Mouse (Mus musculus) spleen, adult 10 weeks (tissue): Measurements from ENCODE around the gene Aida. TPM values are rescaled to one million over a fixed set of nuclear protein-coding genes. Genes with fewer than 3 reads are reported as not detected.

ENCODE experiments used
- polyA plus RNA-seq: library from polyadenylated mRNA; stranded (reverse); fragments of 350-450 nt; fragmentation: Illumina TruSeq; extraction: RNeasy Lipid Tissue Mini Kit (QIAGEN cat#74804); gene quantifications from one replicate; pipeline ENCODE4 v1.2.3, GENCODE M21; 2015; ENCODE audit warnings: low replicate concordance; ENCODE audit not compliant: insufficient read depth

The Aida gene
- 143 TPM for polyA plus RNA-seq

GRCm38 (mm10) chr1:183296465-183296864 is at the start of gene Aida:
TSS of gene Aida (plus strand) at chr1:183296590.

GRCm38 (mm10) chr1:183296877-183297383 is 540 bp downstream of the Aida start, which contains the start of gene Brox:
TSS of gene Brox (minus strand) at chr1:183297269.

GRCm38 (mm10) chr1:183369427-183370014 is 73.1 kb downstream of the Aida start, which contains the start of gene Mia3:
TSS of gene Mia3 (minus strand) at chr1:183369553.

Other genes starting within 250 kb of the Aida start
- 4.5 TPM for gene Disp1, start 75.1 kb upstream of the Aida start, polyA plus RNA-seq
- 87.0 TPM for gene Brox, start 679 bp downstream of the Aida start, polyA plus RNA-seq
- 156 TPM for gene Mia3, start 73.0 kb downstream of the Aida start, polyA plus RNA-seq
- gene Taf1a, start 92.4 kb downstream of the Aida start, polyA plus RNA-seq: 38.4 TPM
- 0.17 TPM for gene Hhipl2, start 121.6 kb downstream of the Aida start, polyA plus RNA-seq